Mouse (Mus musculus) urinary bladder, postnatal 0 days (tissue): ENCODE results near the gene Foxi1. TPM values are rescaled to one million over a fixed set of nuclear protein-coding genes. Genes with fewer than 3 reads are reported as not detected.

Experiments used
- polyA plus RNA-seq: library from polyadenylated mRNA; unstranded; fragments of >200 nt; fragmentation: Nextera tagmentation; extraction: Ambion mirVana; gene quantifications from 2 replicates; pipeline ENCODE4 v1.2.1, GENCODE M21; 2015

Foxi1 gene
- polyA plus RNA-seq = 0.06 TPM in 1 of 2 replicates, not detected in the other

GRCm38 (mm10) chr11:34207989-34208388 is at the start of gene Foxi1:
Gene Foxi1, minus strand, starts transcription at chr11:34208089.

Other genes with a start within 250 kb of the Foxi1 start
- gene Kcnmb1, start 245.1 kb downstream of the Foxi1 start, polyA plus RNA-seq = 18.1 and 22.5 TPM in 2 replicates
- 0.36 and 0.74 TPM in 2 replicates for gene Kcnip1, start 214.9 kb downstream of the Foxi1 start, polyA plus RNA-seq
- 2.2 and 6.7 TPM in 2 replicates for gene Lcp2, start 161.2 kb downstream of the Foxi1 start, polyA plus RNA-seq
- gene 4930469K13Rik, start 109.5 kb downstream of the Foxi1 start, polyA plus RNA-seq = 1.6 and 1.7 TPM in 2 replicates
- 0.08 and 0.21 TPM in 2 replicates for gene Fam196b, start 106.7 kb upstream of the Foxi1 start, polyA plus RNA-seq